9 mouse cellular contexts compared by ENCODE assay signal in genomic region chr10:61065287-61066005, GRCm38 (mm10). TPM values are rescaled to one million over a fixed set of nuclear protein-coding genes. Genes with fewer than 3 reads are reported as not detected.
DNase-seq lines count a peak whose midpoint lies in the region; ATAC-seq lines count a peak whose summit lies in the region.
"Had no signal": no experiment of that assay in that cellular context is flagged by ENCODE, and none has a peak within 500 bp of the region (broad histone marks: within the 10 kb centered on the region; RNA-seq: fewer than 3 reads in every experiment).

No protein-coding gene starts in this region.

- no peak overlapping the region for H3K27ac ChIP-seq in forebrain, embryonic 12.5 days
- no peak overlapping the region for H3K27ac ChIP-seq in forebrain, embryonic 16.5 days (ENCODE audit: low read length)
- 0 out of 2 replicates have a peak overlapping the region, but pooled peaks have one; percentile 0 for H3K27ac ChIP-seq in lung, embryonic 15.5 days
- no peak overlapping the region for H3K27ac ChIP-seq in intestine, embryonic 15.5 days

- WGBS in forebrain, embryonic 12.5 days, result 63% methylated on average over 13 of the region's 13 CpGs
- WGBS in forebrain, embryonic 16.5 days, result 63% methylated on average over 13 of the region's 13 CpGs
- 51% methylated on average over 13 of the region's 13 CpGs for WGBS in lung, embryonic 15.5 days
- 53% methylated on average over 13 of the region's 13 CpGs for WGBS in intestine, embryonic 15.5 days

- no peak overlapping the region for H3K9ac ChIP-seq in forebrain, embryonic 12.5 days
- H3K9ac ChIP-seq in forebrain, embryonic 16.5 days (replicated peaks; ENCODE audit: low read depth, low read length), result no peak overlapping the region
- no peak overlapping the region for H3K9ac ChIP-seq in lung, embryonic 15.5 days
- no peak overlapping the region for H3K9ac ChIP-seq in intestine, embryonic 15.5 days

- no peak overlapping the region for H3K4me3 ChIP-seq in forebrain, embryonic 12.5 days (replicated peaks)
- no peak overlapping the region for H3K4me3 ChIP-seq in forebrain, embryonic 16.5 days (replicated peaks; ENCODE audit: low read length)
- H3K4me3 ChIP-seq in lung, embryonic 15.5 days, result no peak overlapping the region
- H3K4me3 ChIP-seq in intestine, embryonic 15.5 days (replicated peaks), result no peak overlapping the region
- H3K4me3 ChIP-seq: erythroblast, embryonic 14.5 days had no signal

- peaks cover 27% of the 10 kb centered on the region for H3K4me1 ChIP-seq in forebrain, embryonic 12.5 days
- H3K4me1 ChIP-seq in forebrain, embryonic 16.5 days (replicated peaks; ENCODE audit: control insufficient read depth, insufficient read depth, low read length), result no peaks in the 10 kb centered on the region
- H3K4me1 ChIP-seq in lung, embryonic 15.5 days, result peaks cover 22% of the 10 kb centered on the region
- H3K4me1 ChIP-seq in intestine, embryonic 15.5 days (replicated peaks), result peaks cover 20% of the 10 kb centered on the region

- peak; percentile 10; the same call in 1 of the 2 replicates for ATAC-seq in forebrain, embryonic 12.5 days (ENCODE audit: low FRiP score)
- no peak for ATAC-seq in forebrain, embryonic 16.5 days
- ATAC-seq in lung, embryonic 15.5 days (ENCODE audit: borderline replicate concordance, extremely low read depth, low FRiP score, low TSS enrichment), result peak; percentile 37; the same call in 1 of the 2 replicates
- ATAC-seq in intestine, embryonic 15.5 days, result peak; percentile 48; the same call in 1 of the 2 replicates
- ATAC-seq in monocyte, adult 5-6 weeks (replicated peaks; ENCODE audit: insufficient number of reproducible peaks, low FRiP score, low TSS enrichment, poor library complexity, severe bottlenecking), result no peak

- H3K4me2 ChIP-seq in forebrain, embryonic 12.5 days, result no peak overlapping the region; the same call in 1 of the 2 replicates
- no peak overlapping the region for H3K4me2 ChIP-seq in forebrain, embryonic 16.5 days (ENCODE audit: low read length)
- H3K4me2 ChIP-seq in lung, embryonic 15.5 days, result no peak overlapping the region
- H3K4me2 ChIP-seq in intestine, embryonic 15.5 days (replicated peaks), result no peak overlapping the region

- peaks cover 3% of the 10 kb centered on the region for H3K27me3 ChIP-seq in forebrain, embryonic 12.5 days
- no peaks in the 10 kb centered on the region for H3K27me3 ChIP-seq in forebrain, embryonic 16.5 days (replicated peaks; ENCODE audit: control insufficient read depth, insufficient read depth, low read length)
- no peaks in the 10 kb centered on the region for H3K27me3 ChIP-seq in lung, embryonic 15.5 days
- H3K27me3 ChIP-seq in intestine, embryonic 15.5 days (replicated peaks), result no peaks in the 10 kb centered on the region

- H3K36me3 ChIP-seq in forebrain, embryonic 12.5 days (replicated peaks), result no peaks in the 10 kb centered on the region
- no peaks in the 10 kb centered on the region for H3K36me3 ChIP-seq in forebrain, embryonic 16.5 days (ENCODE audit: control insufficient read depth, insufficient read depth)
- no peaks in the 10 kb centered on the region for H3K36me3 ChIP-seq in lung, embryonic 15.5 days
- H3K36me3 ChIP-seq in intestine, embryonic 15.5 days, result no peaks in the 10 kb centered on the region

- no peak for DNase-seq in lung, postnatal 36 days
- DNase-seq in cerebellum, adult 9-10 months, result peak; percentile 52
- DNase-seq in adrenal gland, adult 2 months, result no peak

- H3K9me3 ChIP-seq in forebrain, embryonic 12.5 days, result no peaks in the 10 kb centered on the region
- H3K9me3 ChIP-seq in forebrain, embryonic 16.5 days (ENCODE audit: control insufficient read depth, low read length), result no peaks in the 10 kb centered on the region
- no peaks in the 10 kb centered on the region for H3K9me3 ChIP-seq in lung, embryonic 15.5 days
- H3K9me3 ChIP-seq in intestine, embryonic 15.5 days, result no peaks in the 10 kb centered on the region

RNA-seq across cellular contexts. Expression of gene Pcbd1, which starts 23.7 kb away (rescaled TPM):
- 16.7 and 18.2 TPM in 2 replicates for polyA plus RNA-seq in forebrain, embryonic 12.5 days (2016; fragmentation: Nextera tagmentation; extraction: Ambion mirVana)
- polyA plus RNA-seq in forebrain, embryonic 16.5 days (2015; fragmentation: Nextera tagmentation; extraction: Ambion mirVana), result 12.9 and 16.1 TPM in 2 replicates
- 70.4 and 73.5 TPM in 2 replicates for polyA plus RNA-seq in lung, embryonic 15.5 days (2015; fragmentation: Nextera tagmentation; extraction: Ambion mirVana)
- polyA plus RNA-seq in intestine, embryonic 15.5 days (2015; fragmentation: Nextera tagmentation; extraction: Ambion mirVana), result 207 and 233 TPM in 2 replicates
- total RNA-seq in adrenal gland, adult 2 months (2021), result 10 to 100 TPM; 18.6 to 22.0 TPM
- polyA plus RNA-seq in adrenal gland, adult 2 months (2012; rRNA removed), result 1.9 and 3.8 TPM in 2 replicates
- total RNA-seq in monocyte, adult 5-6 weeks (2017), result not detected in 3 replicates

Comparison
In these comparisons a context has a peak if more than half of its experiments do, and no peak if none do; other contexts are left out.
1. ATAC-seq: peak in forebrain, embryonic 12.5 days (single experiment), lung, embryonic 15.5 days (single experiment) and intestine, embryonic 15.5 days (single experiment); none in forebrain, embryonic 16.5 days (single experiment) and monocyte, adult 5-6 weeks (single experiment).